Mouse (Mus musculus) adrenal gland, postnatal 10 days (tissue): ENCODE measurements around the gene C2cd4b. TPM values are rescaled to one million over a fixed set of nuclear protein-coding genes. Genes with fewer than 3 reads are reported as not detected.

Experiments
- DNase-seq: peaks from one replicate; pipeline ENCODE4 v3.0.0; 2021; ENCODE audit warnings: mixed read lengths
- microRNA-seq: library from miRNA; unstranded; fragments of <30 nt; microRNA quantifications from one replicate; pipeline ENCODE4 v1.2.0, GENCODE M21; 2021
- total RNA-seq, 2 experiments: library from RNA; stranded (reverse); gene quantifications; 2 replicates each; pipeline ENCODE4 v1.2.3; 2021

Gene C2cd4b
- total RNA-seq, 2 experiments from 2014 or later, result 1.5 to 1.9 TPM

DNA sequence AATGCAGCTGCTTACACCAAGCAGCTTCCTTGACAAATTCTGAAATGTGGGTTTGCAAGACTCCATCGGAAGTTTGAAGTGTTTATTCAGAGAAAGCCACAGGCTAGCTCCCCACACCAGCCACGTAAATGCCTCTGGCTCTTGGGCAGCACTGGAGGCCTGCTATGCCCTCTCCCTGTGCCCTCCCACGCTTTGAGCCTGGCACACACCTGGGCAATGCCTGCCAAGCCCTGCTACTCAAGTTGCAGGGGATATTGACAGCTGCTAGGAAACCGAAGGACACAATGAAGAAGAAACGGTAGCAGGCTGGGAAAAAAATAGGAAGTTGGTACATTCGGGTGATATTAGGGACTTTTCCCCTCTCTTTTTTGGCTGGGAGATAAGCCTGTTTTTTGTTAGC, 15.0 kb downstream of the C2cd4b start:
- DNase-seq, result no peak

DNA sequence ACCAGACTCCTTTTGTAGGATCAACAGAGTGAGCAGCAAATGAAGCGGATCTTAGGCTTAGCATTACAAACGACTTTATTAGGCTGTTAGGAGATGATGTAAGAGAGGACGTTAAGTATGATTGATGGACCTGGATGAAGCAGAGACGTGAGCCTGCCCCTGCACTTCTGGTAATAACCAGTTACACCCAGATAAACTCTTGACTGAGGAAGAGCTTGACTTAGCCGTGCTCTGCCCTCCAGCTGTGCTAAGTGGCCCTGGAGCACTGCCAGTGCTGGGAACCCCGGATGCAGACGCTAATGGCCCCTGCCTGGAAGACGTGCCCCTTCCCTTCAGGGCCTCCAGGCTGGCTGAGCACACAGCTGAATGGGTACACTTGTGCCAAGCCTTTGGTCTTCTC, 19.3 kb downstream of the C2cd4b start:
- peak; percentile 24 for DNase-seq

DNA sequence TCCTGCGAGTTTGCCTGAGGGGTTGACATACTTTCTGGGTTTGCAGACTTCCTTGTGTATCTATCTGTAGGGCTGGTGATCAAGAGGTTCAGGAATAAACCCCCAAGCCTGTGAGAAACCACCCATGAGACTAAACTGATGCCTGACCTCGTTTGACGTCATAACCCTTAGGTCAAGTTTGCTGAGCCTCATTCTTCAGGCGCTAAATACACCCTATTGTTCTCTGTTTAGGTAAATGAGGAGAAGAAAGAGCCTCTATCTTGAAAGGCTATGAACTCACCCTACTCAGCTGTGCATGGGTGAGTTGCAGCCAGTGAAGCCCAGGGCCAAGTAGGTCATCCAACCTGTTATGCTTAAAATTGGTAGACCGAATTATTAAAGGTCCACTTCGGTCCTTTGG, 23.5 kb downstream of the C2cd4b start:
- no peak for DNase-seq

DNA sequence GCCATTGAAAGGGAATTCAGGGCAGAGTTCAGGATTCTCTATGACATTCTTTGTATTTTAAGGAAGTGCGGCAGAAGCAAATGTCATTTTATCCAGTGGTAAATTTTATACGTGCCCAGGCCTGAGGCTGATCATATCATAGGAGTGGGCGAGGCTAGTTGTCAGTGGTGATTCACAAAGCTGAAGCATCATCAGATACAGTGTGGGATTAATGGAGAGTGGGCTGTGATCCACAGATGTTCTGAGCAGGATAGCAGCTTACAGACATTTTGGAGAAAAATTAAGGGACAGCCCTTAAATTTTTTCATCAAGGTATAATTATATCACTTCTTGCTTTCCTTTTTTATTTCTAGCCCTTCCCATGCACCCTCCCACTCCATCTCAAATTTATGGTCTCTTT, 24.2 kb downstream of the C2cd4b start:
- DNase-seq, result no peak

DNA sequence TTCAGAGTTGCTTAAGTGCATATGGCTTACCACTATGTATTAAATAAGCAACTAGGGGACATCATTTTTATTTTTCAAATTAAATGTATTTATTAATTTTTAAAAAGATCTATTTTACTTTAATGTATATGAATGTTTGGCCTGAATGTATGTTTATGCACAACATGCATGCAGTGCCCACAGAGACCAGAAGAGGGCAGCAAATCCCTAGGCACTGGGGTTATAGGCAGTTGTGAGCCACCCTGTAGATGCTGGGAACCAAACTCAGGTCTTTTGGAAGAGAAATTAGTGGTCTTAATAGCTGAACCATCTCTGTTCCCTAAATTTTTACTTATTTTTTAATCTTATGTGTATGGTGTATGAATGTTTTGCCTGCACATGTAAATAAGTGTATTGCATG, 24.7 kb downstream of the C2cd4b start:
- no peak for DNase-seq

DNA sequence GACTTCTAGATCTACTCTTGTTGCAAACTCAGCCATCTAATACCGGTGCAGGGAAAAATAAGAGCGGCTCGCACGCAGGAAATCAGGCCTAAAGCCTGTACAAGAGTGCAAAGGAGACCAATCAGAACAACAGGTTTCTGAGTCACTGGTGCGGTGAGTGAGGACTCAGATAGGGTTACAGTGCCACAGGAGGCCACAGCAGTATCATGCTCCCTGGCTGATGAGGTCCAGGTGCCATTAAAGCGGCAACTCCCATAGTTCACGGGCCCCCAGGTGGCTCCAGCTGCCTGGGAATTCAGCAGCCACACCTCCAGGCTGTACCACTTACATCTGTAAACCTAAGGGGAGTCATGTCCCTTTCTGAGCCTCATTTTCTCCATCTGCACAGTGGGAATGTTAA, 27.1 kb downstream of the C2cd4b start:
- no peak for DNase-seq

DNA sequence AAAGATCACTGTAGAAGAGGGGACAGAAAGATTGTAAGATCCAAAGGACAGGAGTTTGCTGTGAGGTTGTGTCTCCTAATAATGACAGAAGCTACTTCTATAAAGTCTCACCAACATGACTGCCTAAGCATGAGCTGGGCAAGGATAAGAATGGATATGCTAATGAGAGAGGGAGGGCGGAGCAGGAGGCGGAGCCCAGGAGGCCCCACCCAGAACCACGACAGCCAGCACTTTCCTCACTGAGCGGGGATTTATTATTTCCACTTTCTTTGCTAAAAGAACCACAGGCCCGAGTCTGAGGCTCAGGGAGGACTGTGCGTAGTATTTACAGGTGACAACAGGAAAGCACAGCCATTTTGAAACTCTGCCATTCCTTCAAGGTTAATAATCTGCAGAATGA, 28.4 kb downstream of the C2cd4b start:
- no peak for DNase-seq

DNA sequence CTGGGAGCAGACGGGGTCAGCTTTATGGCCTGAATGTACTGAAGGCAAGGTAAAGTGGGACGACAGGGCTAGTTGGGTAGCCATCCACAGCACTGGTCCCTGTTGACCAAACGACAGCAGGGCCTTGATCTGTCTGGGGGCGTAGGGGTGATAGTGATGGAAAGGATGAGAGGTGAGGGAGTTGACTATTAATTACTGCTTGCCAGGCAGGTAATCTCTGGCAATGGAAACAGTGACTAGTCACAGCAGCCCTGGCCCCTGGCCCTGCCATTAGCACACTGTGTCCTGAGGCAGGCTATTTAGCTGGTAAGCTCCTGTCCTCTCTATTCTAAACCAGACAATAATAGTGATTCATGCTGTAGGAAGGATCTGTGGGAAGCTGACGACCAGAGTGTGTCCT, 33.2 kb downstream of the C2cd4b start:
- DNase-seq, result no peak

DNA sequence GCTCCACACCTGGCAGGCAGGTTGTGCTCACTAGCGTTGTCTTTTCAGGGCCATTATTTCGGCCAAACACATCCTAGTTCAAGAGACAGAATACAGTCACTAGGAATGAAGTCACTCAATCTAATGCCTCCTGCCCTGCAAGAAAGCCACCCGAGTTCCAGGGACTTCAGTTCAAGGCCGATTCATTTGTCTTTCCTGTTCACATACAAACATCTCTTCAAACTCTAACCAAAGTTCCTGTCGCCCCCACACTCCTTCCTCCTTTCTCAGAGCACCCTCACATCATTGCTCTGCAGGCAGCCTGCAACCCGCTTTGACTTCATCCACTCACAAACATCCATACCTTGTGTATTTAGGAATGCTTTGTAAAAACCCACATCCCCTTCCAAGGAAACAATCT, 34.3 kb downstream of the C2cd4b start:
- DNase-seq, result no peak

DNA sequence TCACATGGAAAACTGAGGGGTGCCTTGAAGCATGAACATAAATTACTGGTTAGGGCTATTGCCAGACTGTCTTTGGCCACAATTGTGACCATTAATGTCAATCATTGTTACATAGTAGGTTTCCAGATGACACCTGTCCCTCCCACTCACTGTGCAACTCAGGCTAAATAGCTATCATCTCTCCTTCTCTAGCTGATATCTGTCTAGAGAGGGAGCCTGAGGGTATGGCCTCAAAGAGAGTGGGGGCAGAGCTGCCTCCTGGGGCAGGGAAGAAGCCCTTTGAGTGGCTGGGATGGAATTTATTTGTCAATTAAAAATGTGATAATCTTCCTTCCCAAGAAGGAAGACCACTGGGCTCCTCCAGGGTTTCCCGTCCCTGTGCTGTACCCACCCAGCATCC, 35.0 kb downstream of the C2cd4b start:
- DNase-seq, result no peak

DNA sequence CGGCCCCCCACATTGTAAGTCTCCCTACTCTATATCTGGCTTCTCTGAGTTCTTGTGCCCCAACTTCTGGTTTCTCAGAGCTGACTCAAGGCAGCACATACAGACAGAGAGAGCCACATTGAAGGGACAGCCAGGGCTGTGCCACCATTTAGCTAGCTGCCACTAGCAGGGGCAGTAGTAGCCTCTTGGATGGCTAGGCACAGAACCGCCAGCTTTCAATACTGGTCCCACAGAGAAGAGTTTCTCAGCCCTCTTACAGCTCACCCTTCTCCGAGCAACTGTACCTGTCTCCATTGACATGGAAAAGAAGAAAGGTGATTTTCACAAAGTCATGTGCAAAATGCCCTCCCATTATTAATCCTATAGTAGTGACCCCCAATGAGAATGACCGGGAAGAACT, 35.4 kb downstream of the C2cd4b start:
- DNase-seq, result no peak

DNA sequence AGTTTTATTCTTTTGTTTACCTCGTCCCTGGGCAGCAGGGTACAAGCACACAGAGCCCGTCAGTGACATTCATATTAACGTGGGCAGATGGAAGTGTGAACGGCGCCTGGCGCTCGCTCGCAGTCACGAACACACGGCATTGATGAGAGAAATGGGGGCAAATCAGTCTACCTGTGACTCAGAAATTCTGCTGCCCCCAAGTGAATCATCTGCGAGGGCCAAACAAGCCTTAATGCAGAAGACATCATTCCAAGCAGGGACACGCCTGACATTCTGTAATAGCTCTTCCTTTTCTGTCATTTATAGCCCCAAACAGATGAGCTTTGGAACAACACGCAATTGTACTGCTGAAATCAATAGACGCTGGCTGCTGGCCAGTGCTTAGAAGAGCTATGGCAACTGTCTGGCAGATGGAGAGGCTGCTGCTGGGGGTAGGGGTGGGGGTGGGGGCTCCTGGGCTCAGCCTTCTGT, 36.0 kb downstream of the C2cd4b start:
- no peak for DNase-seq

DNA sequence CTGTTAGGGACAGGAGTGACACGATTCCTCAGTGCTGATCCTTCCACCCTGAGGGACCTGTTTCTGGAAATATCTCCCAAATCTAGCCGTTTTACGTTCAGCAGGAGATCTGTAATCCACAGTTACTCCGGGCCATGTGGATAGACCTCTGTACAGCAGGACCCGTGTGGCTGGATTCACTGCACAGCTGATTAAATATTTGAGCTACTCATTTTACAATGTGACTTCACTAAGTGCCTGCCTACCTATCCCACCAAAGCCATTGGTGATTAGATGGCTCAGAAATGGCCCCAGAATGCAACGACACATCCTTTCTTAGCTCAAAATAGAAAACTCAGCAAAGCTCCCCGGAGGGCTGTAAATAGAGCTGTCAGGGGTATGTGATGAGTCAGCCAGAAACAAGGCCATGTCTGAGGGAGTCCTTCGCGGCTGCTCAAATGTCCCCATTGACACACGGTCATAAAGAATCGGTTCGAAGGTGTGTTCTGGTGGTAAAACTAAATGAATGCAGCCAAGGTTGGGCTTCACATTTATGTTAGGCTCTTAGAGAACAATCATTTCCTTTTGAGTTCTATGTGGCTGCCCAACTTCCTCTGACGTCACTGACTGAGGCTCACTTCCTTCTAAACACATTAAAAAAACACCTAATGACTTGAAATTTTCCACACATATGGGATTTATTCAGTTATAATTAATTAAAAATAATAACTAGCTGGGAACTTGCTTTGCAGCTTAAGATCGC, 40.0 kb downstream of the C2cd4b start:
- peak; percentile 38 for DNase-seq

DNA sequence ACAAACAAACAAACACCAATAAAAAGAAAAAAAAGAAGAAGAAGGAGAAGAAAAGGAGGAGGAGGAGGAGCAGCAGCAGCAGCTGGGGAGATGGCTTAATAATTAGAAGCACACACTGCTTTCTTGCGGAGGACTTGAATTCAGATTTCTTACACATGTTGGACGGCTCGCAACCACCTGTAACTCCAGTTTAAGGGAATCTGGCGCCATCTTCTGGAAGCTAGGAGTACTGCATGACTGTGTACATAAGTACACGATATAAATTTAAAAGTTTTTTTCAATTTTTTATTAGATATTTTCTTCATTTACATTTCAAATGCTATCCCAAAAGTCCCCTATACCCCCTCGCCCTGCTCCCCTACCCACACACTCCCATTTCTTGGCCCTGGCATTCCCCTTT, 43.0 kb downstream of the C2cd4b start:
- peak; percentile 78 for DNase-seq

DNA sequence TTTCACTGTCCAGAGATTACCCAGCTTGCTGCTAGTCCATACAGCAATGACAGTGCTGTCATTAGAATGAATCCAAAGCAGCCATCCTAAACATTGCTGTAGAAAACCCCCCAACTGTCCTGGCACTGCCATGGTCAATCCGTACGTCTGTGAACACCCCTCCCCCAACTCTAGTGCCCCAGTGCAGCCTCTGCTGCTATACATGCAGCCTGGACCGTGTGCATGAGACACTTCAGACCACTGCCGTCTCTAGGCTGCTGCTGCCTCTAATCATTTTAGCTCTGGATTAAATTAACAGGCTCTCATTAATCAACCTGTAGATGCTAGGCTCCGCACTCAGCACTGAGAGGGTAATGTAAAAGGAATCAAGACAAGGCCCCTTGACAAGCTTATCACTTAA, 47.8 kb downstream of the C2cd4b start:
- no peak for DNase-seq

DNA sequence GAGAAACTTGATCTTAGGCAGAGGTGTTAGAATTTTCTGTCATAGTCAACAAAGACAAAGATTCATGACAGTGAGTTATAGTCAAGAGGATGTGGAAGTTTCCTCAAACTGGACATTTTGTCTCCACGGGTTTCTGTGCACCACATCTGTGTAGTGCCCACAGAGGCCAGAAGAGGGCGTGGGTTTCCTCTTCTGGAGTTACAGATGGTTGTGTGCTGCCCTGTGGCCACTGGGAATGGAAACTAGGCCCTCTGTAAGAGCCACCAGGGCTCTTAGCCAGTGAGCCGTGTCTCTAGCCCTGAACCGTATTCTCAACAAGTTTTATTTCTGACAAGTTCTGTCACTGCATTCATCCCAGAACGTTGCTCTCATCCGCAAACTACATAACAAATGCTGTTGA, 51.3 kb downstream of the C2cd4b start:
- DNase-seq, result no peak

Small RNA genes within 50 kb of the gene (microRNA-seq; reads per million reads assigned to microRNA genes)
- gene Mir7241, result not detected
- gene Mir7242, result not detected

Other genes starting within 250 kb of the C2cd4b start
- gene Tln2, start 199.7 kb upstream of the C2cd4b start, total RNA-seq, result 10 to 100 TPM; 22.6 to 40.1 TPM
- under 1 TPM in 1 of 2 experiments, not detected in 1; 0.21 TPM for gene C2cd4a, start 72.9 kb downstream of the C2cd4b start, total RNA-seq
- 10 to 100 TPM; 32.2 to 49.3 TPM for gene Vps13c, start 81.0 kb downstream of the C2cd4b start, total RNA-seq